Mouse (Mus musculus) embryo, embryonic 11.5 days (tissue): ENCODE measurements at regions not wholly inside any gene's neighbourhood (a gene's known extent, or its start where the extent isn't known, plus 50 kb on each side); places are given as distances from the start of the nearest gene placed in this dataset.

ENCODE experiments used
- DNase-seq: peaks from one replicate; pipeline ENCODE4 v3.0.0-alpha.2; 2012; ENCODE audit warnings: low read depth, low spot score

- no peak for DNase-seq
Measured at GRCm38 (mm10) chr2:11853210-11853973, 75.7 kb downstream of the Ankrd16 start.

GRCm38 (mm10) chr2:11869983-11870382 lies 92.3 kb downstream of the Ankrd16 start:
- no peak for DNase-seq

- no peak for DNase-seq
Measured at GRCm38 (mm10) chr2:11880005-11880404, 102.3 kb downstream of the Ankrd16 start.

- DNase-seq = no peak
Measured at GRCm38 (mm10) chr2:11894792-11895568, 117.3 kb downstream of the Ankrd16 start.

GRCm38 (mm10) chr2:11899698-11900660 lies 122.3 kb downstream of the Ankrd16 start:
- no peak for DNase-seq

GRCm38 (mm10) chr2:11914782-11915181 lies 137.1 kb downstream of the Ankrd16 start:
- peak; percentile 7 for DNase-seq

- no peak for DNase-seq
Measured at GRCm38 (mm10) chr2:11917373-11917772, 139.7 kb downstream of the Ankrd16 start.

GRCm38 (mm10) chr2:11918070-11918469 lies 140.4 kb downstream of the Ankrd16 start:
- no peak for DNase-seq

GRCm38 (mm10) chr2:11960777-11961176 lies 183.1 kb downstream of the Ankrd16 start:
- no peak for DNase-seq

- no peak for DNase-seq
Measured at GRCm38 (mm10) chr2:11965374-11965773, 187.7 kb downstream of the Ankrd16 start.

- DNase-seq = no peak
Measured at GRCm38 (mm10) chr2:11967001-11967400, 189.3 kb downstream of the Ankrd16 start.

GRCm38 (mm10) chr2:11971972-11972371 lies 194.3 kb downstream of the Ankrd16 start:
- no peak for DNase-seq

GRCm38 (mm10) chr2:12001938-12002899 lies 224.5 kb downstream of the Ankrd16 start:
- peak; percentile 39 for DNase-seq

GRCm38 (mm10) chr2:12004330-12004729 lies 226.7 kb downstream of the Ankrd16 start:
- no peak for DNase-seq

- no peak for DNase-seq
Measured at GRCm38 (mm10) chr2:12007201-12007600, 229.5 kb downstream of the Ankrd16 start.

- DNase-seq = no peak
Measured at GRCm38 (mm10) chr2:12011441-12011840, 233.8 kb downstream of the Ankrd16 start.

- DNase-seq = no peak
Measured at GRCm38 (mm10) chr2:12019607-12020006, 241.9 kb downstream of the Ankrd16 start.

GRCm38 (mm10) chr2:12023402-12024111 lies 245.9 kb downstream of the Ankrd16 start:
- no peak for DNase-seq

GRCm38 (mm10) chr2:12026220-12026619 lies 248.5 kb downstream of the Ankrd16 start:
- no peak for DNase-seq
